Mouse (Mus musculus) macrophage (primary cell): ENCODE results near the gene Pdpr. TPM values are rescaled to one million over a fixed set of nuclear protein-coding genes. Genes with fewer than 3 reads are reported as not detected.
"Not testable (repeated sequence)": the region's sequence is repeated elsewhere in the genome, so short reads cannot be mapped to it uniquely, and the experiment has no call there.

Source experiments
- H3K27ac ChIP-seq: fragments of 350-480 bp; formaldehyde crosslinking; 2 replicates; pipeline ENCODE4 v1.9.0; 2021
- H3K36me3 ChIP-seq: fragments of 350-480 bp; formaldehyde crosslinking; 2 replicates; pipeline ENCODE4 v1.9.0; 2021; ENCODE audit errors: inconsistent target
- H3K4me3 ChIP-seq: fragments of 350-480 bp; formaldehyde crosslinking; 2 replicates; pipeline ENCODE4 v1.9.0; 2021; ENCODE audit errors: inconsistent target
- H3K79me2 ChIP-seq: fragments of 350-480 bp; formaldehyde crosslinking; 2 replicates; pipeline ENCODE4 v1.9.0; 2021; ENCODE audit errors: inconsistent target
- WGBS: methylation state at CpG from one replicate; pipeline ENCODE4 v1.1.7; 2026; ENCODE audit warnings: inconsistent platforms; ENCODE audit not compliant: missing documents; 5-methylcytosine and 5-hydroxymethylcytosine counted together
- polyA plus RNA-seq: library from polyadenylated mRNA; stranded (reverse); fragments of 250-400 nt; gene quantifications from 3 replicates; pipeline ENCODE4 v1.2.4, GENCODE M21; 2018; ENCODE audit warnings: inconsistent platforms

The Pdpr gene
- polyA plus RNA-seq, 1 experiment from 2014 or later: 4.9 TPM

- H3K36me3 ChIP-seq, H3K27ac ChIP-seq: not testable (repeated sequence)
- under 1% methylated on average over 29 of the region's 63 CpGs for WGBS
- peak overlapping the region; percentile 51 for H3K4me3 ChIP-seq
- H3K79me2 ChIP-seq: peaks cover 48% of the 10 kb centered on the region; the same call in 1 of the 2 replicates
Observed at GRCm38 (mm10) chr8:111144901-111145459, 50.5 kb downstream of the Pdpr start.

GRCm38 (mm10) chr8:111145460-111146012 is 51.1 kb downstream of the Pdpr start:
- H3K79me2 ChIP-seq: peaks cover 43% of the 10 kb centered on the region; the same call in 1 of the 2 replicates
- H3K36me3 ChIP-seq, H3K27ac ChIP-seq: not testable (repeated sequence)
- H3K4me3 ChIP-seq: peak overlapping the region; percentile 12; the same call in 1 of the 2 replicates
- under 1% methylated on average over 59 of the region's 74 CpGs for WGBS

DNA sequence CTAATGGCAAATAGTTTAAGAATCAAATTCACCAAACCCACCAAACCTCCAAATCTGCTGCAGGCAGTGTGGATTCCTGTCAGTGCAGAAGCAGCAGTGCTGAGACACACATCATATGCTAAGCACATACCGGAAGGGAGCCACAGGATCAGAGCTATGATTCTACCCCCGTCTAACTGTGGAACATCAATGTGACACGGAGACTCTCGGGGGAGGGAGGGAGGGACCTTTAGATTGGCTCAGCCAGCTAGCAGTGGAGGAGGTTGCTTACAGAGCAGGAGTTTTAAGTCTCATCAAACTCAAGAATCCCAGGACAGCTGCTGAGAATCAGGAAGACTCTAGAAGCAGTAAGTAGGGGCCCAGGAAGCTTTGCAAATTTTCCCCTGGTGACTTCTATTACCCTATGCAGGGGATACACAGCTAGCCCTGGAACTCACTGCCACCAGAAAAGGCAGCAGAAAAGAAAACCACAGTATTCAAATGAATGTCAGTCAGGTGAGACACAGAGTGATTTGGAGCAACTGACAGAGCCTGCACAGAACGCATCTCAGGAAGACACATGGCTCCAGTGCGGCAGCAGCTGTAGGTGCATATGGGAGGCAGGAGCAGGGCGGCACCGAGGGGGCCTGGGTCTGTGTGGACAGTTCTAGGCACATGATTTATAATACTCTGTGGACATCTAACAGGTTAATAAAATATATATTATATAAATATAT is 61.4 kb downstream of the Pdpr start:
- H3K79me2 ChIP-seq: no peaks in the 10 kb centered on the region
- no peak overlapping the region for H3K27ac ChIP-seq
- peaks cover 60% of the 10 kb centered on the region for H3K36me3 ChIP-seq
- H3K4me3 ChIP-seq: no peak overlapping the region
- 95% methylated on average over 6 of the region's 8 CpGs for WGBS

- H3K4me3 ChIP-seq: no peak overlapping the region
- H3K36me3 ChIP-seq: peaks cover 77% of the 10 kb centered on the region
- H3K27ac ChIP-seq: no peak overlapping the region
- WGBS: 77% methylated on average over 14 of the region's 14 CpGs
- no peaks in the 10 kb centered on the region for H3K79me2 ChIP-seq
Observed at GRCm38 (mm10) chr8:111157617-111158016, 63.2 kb downstream of the Pdpr start.

DNA sequence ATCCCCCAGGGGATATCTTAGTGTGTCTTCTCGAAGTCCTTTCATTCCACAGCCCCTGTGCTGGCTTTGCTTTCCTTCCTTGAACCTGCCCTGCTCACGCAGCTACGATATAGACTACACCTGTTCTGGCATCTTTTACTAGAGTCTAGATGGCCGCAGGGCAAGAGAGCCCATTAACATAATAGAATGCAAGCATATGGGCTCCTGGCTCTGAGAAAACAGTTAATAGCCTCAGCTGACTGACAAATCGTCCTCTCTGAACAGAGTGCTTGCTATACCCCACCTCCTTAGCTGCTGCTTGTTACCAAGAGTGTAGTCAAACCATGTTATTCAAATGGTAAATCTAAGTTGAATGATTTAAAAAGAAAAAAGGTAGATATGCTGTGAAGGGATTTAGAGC is 77.2 kb downstream of the Pdpr start:
- Histone ChIP-seq H3K36me3 (peaks cover 84% of the 10 kb centered on the region), H3K79me2 (no peaks in the 10 kb centered on the region), H3K4me3 (no peak overlapping the region), H3K27ac (no peak overlapping the region)
- 88% methylated on average over 5 of the region's 5 CpGs for WGBS

DNA sequence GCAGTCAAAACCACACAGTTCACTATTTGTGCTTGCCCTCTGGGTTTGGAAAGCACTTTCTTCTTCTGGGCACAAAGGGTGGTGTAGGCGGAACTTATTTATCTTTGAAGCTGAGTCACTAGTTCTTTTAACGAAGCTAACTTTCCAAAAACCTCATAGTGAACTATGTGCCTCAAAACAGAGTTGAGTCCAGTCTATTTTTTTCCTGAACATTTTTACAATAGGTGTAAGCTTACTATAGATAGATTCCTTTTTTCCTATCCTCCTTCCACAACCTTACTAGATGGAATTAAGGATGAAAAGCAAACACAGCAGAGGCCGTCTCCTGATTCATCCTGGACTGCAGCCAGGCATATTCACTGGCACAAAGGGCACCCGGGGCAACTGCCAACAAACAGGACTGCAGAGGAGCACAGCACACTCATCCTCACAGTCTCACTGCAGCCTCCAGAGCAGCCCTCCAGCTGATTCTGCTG is 91.1 kb downstream of the Pdpr start:
- peaks cover 33% of the 10 kb centered on the region; the same call in 1 of the 2 replicates for H3K36me3 ChIP-seq
- no peak overlapping the region for H3K27ac ChIP-seq
- 89% methylated on average over 4 of the region's 4 CpGs for WGBS
- no peak overlapping the region for H3K4me3 ChIP-seq
- no peaks in the 10 kb centered on the region for H3K79me2 ChIP-seq

Other genes starting within 250 kb of the Pdpr start
- 29.1 to 44.7 TPM (median 32.2 TPM) in 3 replicates for gene Cog4, start 248.0 kb upstream of the Pdpr start, polyA plus RNA-seq
- 34.3 to 64.6 TPM (median 41.6 TPM) in 3 replicates for gene Sf3b3, start 247.8 kb upstream of the Pdpr start, polyA plus RNA-seq
- gene Fuk, start 192.1 kb upstream of the Pdpr start, polyA plus RNA-seq: 1.5 to 3.6 TPM (median 2.4 TPM) in 3 replicates
- gene St3gal2, start 174.7 kb upstream of the Pdpr start, polyA plus RNA-seq: 9.6 to 11.1 TPM (median 11.0 TPM) in 3 replicates
- 29.5 to 44.2 TPM (median 44.0 TPM) in 3 replicates for gene Ddx19a, start 96.8 kb upstream of the Pdpr start, polyA plus RNA-seq
- gene Ddx19b, start 62.9 kb upstream of the Pdpr start, polyA plus RNA-seq: 4.9 to 7.6 TPM (median 6.2 TPM) in 3 replicates
- 31.7 to 55.1 TPM (median 47.7 TPM) in 3 replicates for gene Aars, start 61.5 kb upstream of the Pdpr start, polyA plus RNA-seq
- gene Exosc6, start 38.3 kb upstream of the Pdpr start, polyA plus RNA-seq: 0.31 TPM in 1 of 3 replicates, not detected in the others
- not detected in 3 replicates for gene Clec18a, start 2.2 kb upstream of the Pdpr start, polyA plus RNA-seq
- gene Glg1, start 164.6 kb downstream of the Pdpr start, polyA plus RNA-seq: 64.0 to 109 TPM (median 66.5 TPM) in 3 replicates
- 18.6 to 30.0 TPM (median 23.4 TPM) in 3 replicates for gene Rfwd3, start 205.6 kb downstream of the Pdpr start, polyA plus RNA-seq
- gene Mlkl, start 243.5 kb downstream of the Pdpr start, polyA plus RNA-seq: 31.1 to 43.3 TPM (median 39.9 TPM) in 3 replicates